Mouse (Mus musculus): ENCODE measurements around the gene Rab37.
A peak's percentile ranks its signal among the peaks of the same experiment; 100 is the strongest.

The Rab37 gene

DNA sequence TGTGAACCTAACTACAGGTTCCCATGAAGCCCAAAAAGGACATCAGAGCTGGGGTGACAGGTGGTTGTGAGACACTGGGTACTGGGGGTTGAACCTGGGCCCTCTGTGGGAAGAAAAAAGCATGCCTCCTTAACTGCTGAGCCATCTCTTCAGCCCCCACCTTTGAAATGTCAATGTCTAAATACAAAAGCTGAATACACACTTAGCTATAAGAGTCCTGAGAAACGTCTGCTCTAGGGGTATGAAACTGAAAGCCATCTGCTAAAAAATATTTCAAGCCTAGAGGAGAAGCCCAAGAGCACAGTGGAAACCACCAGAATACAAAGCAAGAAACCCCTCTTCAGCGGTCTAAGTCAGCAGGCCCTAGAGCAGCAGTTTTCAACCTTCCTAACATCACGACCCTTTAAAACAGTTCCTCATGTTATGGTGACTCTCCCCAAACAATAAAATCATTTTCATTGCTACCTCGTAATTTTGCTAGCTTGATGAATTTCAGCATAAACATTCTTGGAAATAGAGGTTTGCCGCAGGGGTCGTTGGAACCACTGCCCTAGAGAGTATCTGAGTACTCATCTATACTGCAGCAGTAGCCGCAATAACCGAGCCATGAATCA, 40.6 kb downstream of the Rab37 start:
- peak in 1 of 2 experiments; percentile 49 for DNase-seq (ENCODE audit: low spot score in 2 of 2)

DNA sequence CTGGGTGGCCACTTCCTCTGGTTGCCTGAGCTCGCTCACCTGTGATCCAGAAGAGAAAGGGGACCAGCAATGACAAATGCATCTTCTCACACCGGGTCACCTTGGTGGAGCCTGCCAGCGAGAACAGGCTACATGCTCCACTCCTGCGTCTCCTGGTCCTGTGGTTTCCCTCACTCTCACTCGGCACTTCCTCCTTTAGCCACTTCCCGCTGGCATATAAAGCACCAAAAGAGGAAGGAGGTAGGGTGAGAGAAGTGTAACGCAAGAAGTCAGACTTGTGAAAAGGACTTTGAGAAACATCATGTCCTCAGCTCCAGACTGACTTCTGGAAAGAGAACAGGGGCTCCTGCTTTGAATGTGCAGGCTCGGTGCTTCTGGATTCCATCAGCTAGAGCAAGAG, 42.6 kb downstream of the Rab37 start, which contains the start of gene Cd300lf:
Gene Cd300lf, minus strand, starts transcription at position 193 of the 400 bp plus-strand sequence.
- DNase-seq (ENCODE audit: low spot score in 2 of 2) = peak; percentile 38 to 76

DNA sequence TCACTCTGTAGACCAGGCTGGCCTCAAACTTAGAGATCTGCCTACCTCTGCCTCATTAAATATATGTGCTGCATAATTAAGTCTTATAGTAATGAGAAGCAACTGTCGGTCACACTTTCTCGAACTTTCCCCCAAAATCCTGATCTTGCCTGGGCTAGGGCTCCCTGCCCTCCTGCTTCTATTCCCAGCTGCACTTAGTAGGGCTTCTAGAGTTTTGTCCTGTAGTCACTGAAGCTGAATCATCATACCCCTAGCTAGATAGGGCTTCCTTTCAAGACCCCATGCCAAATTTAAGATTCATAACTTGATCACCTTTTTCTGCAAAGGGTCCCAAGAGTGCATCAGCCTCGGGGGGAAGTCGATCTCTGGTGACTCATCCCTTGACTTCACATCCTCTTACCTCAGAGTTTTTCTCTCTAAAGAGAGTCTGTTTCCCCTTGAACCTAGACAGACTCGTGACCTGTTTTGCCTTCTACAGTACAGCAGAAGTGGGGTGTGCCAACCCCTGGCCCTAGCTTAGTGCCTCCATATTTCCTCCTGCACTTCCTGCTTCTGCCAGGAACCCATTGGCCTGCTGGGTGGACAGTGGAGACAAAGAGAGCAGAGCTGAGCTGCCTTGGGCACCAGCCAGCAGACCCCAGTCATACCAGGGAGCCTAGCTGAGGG, 47.5 kb downstream of the Rab37 start:
- DNase-seq (ENCODE audit: low spot score in 2 of 2) = no peak

DNA sequence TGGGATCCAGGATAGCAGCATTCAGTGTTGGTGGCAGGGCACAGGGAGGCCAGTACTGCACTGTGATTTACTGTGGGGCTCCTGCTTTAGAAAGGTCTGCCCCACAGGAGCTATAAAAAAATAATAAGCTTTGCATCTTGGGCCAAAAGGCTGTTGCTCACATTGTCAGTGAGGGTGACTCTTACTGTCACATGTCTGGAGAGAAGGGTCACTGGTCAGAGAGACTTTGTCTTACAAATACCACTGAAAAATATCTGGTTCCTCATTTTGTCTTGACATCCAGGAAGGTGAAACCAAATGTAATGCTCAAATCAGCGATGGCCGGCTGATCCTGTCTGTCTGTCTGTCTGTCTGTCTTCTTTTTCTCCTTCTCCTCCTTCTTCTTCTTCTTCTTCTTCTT, 50.7 kb downstream of the Rab37 start:
- DNase-seq (ENCODE audit: low spot score in 2 of 2) = no peak

DNA sequence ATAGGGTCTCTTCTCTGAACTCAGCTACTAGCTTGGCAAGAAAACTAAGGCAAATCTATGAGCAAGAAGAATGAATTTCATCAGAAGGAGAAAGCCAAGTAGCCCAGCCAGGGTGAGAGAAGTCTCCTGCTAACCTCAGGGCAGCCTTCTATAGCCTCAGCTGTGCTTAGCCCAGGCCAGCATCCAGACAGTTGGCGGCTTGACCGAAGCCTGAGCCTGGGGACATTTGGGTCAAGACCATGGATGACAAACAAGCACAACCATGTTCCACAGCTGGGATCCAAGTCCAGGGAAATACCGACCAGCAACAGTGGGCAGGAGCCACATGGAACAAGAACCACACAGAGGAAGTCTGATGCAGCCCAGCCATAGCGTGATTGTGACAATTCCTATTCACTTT, 56.6 kb downstream of the Rab37 start:
- DNase-seq (ENCODE audit: low spot score in 2 of 2) = peak in 1 of 2 experiments; percentile 46

DNA sequence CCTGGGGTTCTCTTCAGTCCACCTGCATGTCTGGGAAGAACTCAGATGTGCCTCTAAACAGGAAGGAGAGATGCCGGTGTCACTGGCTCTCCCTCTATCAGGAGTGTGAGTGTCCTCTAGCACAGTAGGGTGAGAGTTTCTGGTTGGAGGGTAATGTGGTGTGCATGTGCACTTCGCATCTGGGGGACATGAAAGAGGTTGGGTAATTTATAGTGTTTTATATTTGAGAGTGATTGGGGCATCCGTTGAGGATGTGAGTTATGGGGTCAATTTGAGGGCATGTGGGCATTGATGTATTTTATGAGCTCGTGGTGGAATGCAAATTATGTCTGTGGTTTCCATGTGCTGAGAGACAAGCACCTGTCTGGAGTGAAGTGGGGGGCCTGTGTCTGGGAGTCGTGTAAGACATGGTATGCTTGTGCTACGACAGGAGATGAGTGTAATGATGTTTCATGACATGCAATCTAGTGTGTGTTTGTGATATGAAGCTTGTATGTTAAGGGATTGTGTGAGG, 59.6 kb downstream of the Rab37 start:
- no peak for DNase-seq (ENCODE audit: low spot score in 2 of 2)

DNA sequence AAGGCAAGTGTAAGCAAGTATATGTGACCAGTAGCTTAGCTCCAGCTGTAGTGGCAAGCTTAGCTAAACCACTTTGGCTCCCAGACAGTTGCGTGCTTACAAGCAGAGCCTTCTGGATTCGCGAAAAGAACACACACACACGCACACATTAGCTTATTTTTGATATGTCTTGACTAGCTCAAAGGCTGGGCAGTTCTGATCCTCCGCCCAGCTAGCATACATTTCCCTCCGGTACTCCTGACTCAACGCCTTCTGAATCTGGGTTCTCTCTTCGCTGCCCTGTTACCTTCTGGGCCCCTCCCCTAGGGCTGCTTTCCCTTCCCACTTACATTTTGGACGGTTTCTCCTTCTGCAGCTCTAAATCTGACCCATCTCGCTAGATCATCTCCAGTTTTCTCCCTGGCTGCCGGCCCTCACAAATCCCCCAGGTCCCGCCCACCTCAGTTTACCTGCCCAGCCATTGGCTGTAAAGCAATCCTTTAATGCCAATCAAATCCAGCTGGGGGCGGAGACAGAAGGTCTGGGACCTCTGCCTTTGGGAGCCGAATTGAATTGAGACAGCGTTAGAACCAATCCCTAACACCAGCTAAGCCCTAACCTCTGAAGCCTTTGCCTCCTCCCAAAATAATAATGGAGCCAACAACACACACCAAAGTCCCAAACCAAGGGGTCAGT, 60.7 kb downstream of the Rab37 start:
- DNase-seq (ENCODE audit: low spot score in 2 of 2) = no peak

DNA sequence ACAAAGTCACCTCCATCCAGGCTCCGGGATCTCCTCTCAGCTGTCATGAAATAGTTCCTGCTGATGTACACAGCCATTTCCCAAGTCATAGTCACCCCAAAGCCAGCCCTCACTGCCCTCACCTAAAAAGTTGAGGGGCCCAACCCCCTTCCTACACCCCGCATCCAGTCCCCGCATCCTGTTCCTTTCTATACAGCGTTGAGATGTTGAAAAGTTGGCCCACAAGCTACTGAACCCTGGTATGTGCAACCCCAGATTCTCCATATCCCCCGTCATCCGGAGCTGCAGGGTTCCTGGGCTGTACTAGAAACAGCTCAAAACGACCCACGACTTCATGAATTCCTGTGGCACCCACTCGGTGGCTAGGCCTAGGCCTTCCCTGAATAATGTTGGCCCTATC, 61.9 kb downstream of the Rab37 start:
- peak in 1 of 2 experiments; percentile 59 for DNase-seq (ENCODE audit: low spot score in 2 of 2)

DNA sequence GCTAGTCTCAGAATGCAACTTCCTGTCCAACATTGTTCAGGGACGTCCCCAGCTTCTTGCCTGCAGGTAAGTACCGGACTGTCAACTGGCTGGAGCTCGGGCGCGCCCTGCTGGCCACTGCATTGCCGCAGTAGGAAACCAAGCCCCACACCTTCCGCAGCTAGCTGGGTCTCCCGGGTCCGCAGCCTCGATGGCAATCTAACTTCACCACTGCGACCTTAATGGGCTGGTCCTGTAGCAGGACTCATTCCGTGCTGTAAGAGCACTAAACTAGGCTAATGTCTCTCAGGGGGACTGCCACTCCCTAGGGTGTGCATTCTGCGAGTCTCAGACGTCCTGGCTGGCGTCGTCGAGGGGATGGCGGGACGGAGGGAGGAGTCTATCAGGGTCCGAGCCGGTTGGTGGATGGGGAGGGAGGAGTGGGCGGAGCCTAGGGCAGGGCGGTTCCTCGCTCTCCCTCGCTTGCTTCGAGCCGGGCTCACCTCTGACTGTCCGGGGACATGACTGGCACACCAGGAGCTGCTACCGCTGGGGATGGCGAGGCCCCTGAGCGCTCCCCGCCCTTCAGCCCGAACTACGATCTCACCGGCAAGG, 62.6 kb downstream of the Rab37 start:
- peak; percentile 84 to 91 for DNase-seq (ENCODE audit: low spot score in 2 of 2)

DNA sequence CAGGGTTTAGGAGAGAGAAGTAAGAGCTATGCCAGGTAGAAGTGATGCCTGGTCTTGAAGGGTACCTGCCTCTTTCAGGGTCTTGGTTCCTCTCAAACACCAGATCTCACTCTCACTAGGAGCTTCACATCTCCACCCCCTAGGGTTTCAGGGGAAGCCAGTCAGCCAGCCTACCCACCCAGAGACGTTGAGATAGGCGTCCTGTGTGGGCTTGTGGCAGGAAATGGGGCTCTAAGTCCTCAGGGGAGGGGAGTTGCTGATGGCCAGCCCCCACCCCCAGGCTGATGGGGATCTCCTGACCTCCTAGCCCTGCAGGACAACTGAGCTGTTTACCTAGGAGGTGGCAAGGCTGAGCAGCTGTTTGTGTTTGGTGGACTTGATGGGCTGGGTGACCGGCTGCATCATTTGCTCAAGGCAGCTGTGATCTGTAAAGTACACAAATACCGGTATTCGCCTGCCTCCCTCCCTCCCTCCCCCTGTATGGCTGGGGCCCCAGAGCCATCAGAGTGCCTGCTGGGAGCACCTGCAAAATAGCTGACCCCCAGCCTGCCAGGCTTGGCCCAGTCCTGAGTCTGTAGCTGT, 63.9 kb downstream of the Rab37 start:
- DNase-seq (ENCODE audit: low spot score in 2 of 2) = peak in 1 of 2 experiments; percentile 63

DNA sequence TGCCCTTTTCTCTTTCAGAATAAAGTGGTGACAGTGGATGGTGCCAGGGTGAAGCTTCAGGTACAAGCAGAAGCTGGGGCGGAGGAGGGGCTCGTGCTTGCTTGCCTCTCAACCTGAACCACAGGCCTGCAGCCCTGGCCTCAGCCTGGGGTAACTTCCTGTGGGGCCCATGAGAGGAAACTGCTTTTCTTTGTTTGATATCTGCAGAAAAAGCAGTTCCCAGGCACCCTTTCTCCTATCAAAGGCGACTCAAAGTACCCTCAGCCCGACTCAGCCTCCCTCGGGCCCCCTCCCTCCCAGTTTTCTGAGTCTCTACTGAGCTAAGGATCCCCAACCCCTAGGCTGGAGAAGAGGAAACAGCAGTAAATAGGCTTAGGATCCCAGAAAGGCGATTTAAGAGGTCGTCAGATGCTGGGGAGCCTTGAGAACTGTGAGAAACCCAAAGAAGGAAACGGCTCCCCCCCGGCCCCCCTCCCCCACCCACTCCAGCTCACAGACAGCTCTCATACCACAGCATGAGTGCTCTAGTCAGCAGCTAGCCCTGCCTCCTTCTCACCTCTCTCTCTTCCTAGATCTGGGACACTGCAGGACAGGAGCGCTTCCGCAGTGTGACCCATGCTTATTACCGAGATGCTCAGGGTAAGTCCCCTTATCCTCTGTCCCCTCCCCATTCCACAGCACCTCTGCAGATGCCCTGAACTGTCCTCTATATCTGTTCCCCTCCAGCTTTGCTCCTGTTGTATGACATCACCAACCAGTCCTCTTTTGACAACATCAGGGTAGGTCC, 66.9 kb downstream of the Rab37 start:
- DNase-seq (ENCODE audit: low spot score in 2 of 2) = peak; percentile 66 to 79

DNA sequence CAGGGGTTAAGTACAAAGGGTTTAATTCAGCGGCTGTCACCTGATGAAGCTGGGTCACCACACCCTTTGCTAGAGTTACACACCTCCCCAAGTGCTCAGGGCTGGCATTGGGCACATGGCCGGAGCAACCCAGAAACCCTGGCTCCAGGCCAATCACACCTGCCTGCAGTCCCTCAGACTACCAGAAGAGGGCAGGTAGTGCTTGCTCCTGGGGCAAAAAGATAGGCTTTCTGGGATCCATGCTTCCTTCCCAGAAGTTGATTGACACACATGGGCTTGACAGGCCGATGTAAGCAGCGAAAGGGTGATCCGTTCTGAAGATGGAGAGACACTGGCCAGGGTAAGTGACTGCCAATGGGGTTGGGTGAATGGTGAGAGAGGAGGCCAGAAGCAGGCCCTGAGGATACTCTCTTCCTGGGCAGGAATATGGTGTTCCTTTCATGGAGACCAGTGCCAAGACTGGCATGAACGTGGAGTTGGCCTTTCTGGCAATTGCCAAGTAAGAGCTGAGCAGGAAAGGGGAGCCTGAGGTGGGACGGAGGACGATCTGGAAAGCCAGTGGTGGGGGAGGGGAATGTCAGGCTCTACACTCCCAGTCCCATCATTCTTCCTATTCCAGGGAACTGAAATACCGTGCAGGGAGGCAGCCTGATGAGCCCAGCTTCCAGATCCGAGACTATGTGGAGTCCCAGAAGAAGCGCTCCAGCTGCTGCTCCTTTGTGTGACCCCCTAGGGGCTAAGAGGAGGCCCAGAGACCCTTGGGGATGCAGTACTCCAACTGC, 69.0 kb downstream of the Rab37 start:
- peak; percentile 78 to 91 for DNase-seq (ENCODE audit: low spot score in 2 of 2)

DNA sequence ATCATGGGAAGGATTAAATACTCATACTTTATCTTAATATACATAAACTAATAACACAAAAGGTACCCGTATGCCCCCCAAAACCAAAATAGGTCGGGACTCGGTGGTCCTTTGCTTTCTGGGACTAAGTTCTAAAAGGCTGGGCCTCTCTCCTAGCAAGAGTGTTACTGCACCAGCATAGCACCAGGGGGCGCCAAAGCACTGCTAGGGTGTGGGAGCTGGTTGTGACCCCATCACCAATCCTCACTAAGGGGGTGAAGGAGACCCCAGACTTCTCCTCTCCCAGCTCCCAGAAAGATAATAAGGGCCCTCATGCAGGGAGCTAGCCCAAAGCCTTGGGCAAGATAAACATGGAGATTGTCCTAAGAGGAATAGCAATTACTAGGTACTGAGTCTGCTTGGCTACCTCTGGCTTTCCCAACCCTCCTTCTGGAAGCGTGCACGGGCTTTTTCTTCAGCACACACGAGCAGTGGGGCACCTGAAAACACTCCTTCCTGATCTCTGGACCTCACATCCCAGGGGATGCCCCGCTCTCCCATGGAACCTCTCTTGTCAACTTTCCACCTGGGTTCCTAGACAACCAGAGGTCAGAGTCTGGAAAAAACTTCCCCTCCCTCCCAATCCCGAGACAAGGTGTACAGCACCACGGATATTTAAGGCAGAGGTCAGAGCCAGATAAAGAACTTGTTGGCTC, 69.8 kb downstream of the Rab37 start:
- DNase-seq (ENCODE audit: low spot score in 2 of 2) = peak; percentile 79 to 96

DNA sequence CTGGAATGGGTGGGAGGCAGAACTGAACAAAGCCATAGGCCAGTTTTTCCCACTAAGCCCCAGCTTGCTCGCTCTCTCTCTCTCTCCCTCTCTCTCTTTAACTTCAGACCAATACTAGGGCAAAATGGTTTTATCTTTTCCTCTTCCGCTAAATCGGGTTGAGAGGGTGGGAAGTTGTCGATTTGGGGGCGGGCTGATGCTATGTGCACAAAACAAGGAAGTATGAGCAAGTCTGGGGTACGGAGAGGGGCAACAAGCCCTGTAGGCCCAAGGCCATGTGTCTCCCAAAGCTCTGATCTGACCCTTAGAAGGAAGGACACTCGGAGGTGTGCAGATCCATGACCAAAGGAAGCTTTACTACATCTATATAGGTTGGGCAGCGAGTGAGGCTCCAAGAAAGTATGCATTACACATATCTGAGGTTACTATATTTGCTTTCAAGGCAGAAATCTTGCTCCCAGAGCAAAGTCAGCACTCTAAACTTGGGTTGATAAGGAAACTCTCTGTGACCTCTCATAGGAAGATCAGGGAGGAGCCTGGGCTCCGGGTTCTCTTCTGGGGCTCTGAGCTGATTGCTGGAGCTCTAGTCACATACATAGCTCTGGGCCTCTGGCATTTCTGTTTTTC, 70.5 kb downstream of the Rab37 start:
- no peak for DNase-seq (ENCODE audit: low spot score in 2 of 2)

DNA sequence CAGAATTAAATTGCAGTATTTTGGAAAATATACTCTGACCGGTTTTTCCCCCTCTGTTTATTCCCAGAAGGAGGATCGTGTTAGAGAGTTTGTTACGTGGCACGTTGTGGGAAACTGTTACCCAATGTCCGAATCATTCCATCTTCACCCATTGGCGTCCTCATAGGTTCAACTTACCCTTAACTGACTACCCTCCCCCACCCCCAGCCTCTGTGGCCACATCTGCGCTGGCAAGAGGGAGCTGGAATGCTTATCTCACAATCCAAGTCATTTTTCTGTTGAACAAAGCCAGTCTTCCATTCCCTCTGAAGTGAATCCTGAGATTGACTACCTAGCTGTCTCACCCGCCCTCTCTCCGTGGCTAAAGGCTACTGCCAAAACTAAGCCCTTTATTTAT, 71.0 kb downstream of the Rab37 start:
- no peak for DNase-seq (ENCODE audit: low spot score in 2 of 2)

DNA sequence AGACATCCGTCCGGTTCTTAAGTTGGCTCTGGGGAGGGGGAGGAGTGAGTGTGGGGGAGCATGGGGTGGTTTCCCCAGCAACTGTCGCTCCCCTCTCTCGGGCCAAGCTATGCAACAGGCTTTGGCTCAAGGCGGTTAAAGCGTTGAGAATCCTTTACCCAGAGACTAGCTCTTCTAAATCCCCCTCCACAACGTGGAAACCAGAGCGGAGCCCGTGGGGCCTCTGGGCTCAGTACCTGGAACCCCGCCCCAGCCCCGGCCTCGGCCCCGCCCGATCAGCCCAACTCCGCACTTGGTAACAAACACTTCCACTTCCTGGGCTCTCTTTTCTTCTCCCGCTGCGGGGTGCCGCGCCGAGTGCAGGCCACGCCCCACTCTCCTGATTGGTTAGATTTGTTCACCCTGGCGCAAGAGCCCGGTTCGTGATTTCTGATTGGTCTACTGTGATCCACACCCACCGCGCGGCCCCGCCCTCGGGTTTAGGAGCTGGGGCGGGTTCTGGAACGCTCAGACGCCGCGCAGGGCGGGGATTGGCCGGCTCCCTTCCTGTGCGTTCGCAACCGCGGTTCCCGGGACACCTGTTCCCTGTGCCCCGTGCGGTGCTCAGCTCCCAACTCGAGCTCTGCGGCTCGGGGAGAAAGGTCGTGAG, 71.7 kb downstream of the Rab37 start, which contains the start of gene Slc9a3r1:
Gene Slc9a3r1, plus strand, starts transcription at position 510 of the 649 bp plus-strand sequence.
- DNase-seq (ENCODE audit: low spot score in 2 of 2) = peak; percentile 98 to 99

DNA sequence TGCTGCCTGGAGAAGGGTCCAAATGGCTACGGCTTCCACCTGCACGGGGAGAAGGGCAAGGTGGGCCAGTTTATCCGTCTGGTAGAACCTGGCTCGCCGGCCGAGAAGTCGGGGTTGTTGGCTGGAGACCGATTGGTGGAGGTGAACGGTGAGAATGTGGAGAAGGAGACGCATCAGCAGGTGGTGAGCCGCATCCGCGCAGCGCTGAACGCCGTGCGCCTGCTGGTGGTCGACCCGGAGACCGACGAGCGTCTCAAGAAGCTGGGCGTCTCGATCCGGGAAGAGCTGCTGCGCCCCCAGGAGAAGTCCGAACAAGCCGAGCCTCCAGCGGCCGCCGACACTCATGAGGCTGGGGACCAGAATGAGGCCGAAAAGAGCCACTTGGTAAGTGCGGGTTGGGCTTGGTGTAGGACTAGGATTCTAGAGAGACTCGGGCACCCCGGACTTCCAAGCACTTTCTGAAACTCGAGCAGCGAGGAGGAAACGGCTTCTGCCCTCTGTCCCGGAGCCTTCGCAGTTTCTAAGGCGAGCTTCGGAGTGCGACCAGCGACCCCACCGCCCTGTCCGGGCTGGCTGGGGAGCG, 72.4 kb downstream of the Rab37 start:
- DNase-seq (ENCODE audit: low spot score in 2 of 2) = peak; percentile 60 to 83

DNA sequence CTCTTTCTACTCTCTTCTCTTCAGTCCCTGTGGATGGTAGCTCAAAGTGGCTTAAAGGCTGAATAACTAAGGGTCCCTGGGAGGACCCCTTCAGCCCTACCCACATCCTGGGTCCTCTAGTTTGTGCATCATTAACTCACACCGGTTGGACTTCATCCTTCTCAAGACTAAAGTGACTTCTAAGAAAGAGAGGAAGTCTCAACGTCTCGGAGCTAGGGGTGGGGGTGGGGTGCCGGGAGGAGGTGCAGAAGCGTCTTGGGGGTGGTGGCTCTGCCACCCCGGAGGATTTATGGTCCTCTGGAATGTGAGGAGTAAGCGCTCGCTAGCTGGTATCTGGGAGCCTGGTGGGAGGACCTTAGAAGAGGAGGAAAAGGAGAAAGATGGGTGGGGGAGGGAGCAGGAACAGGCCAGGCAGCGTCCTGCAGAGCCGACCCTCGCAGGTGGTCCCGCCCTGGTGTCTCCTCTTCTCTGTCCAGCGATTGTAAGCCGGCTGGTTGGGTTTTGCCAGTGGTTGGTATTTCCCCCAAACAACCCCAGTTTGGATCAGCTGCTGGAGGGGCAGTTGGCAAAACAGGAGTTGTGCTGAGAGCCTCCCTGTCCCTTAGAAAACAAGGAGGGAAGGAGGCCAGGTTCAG, 73.2 kb downstream of the Rab37 start:
- no peak for DNase-seq (ENCODE audit: low spot score in 2 of 2)
